Mouse (Mus musculus): ENCODE measurements around the gene Ltbp2. TPM values are rescaled to one million over a fixed set of nuclear protein-coding genes. Genes with fewer than 3 reads are reported as not detected.
A peak's percentile ranks its signal among the peaks of the same experiment; 100 is the strongest.

Ltbp2 gene
- polyA plus RNA-seq, 1 experiment from 2014 or later: 0.87 TPM

GRCm38 (mm10) chr12:84900317-84900716 is 24.0 kb upstream of the Ltbp2 start:
- H3K9me3 ChIP-seq (ENCODE audit: control insufficient read depth): no peaks in the 10 kb centered on the region
- no peaks in the 10 kb centered on the region for H3K36me3 ChIP-seq (ENCODE audit: control insufficient read depth, insufficient read depth)
- no peak overlapping the region for H3K4me3 ChIP-seq (ENCODE audit: low read depth, low read length)
- 82% methylated on average over 7 of the region's 7 CpGs for whole genome bisulfite sequencing
- H3K9ac ChIP-seq (ENCODE audit: low read depth, low read length): no peak overlapping the region
- no peak overlapping the region for H3K4me2 ChIP-seq (replicated peaks; ENCODE audit: low read depth)
- TF ChIP-seq CTCF (IDR thresholded peaks at IDR 0.05; ENCODE audit: low read depth): no peak
- H3K4me1 ChIP-seq (replicated peaks; ENCODE audit: control insufficient read depth, insufficient read depth, low read length): no peaks in the 10 kb centered on the region
- no peaks in the 10 kb centered on the region for H3K27me3 ChIP-seq (replicated peaks; ENCODE audit: control insufficient read depth, insufficient read depth, low read length)
- ATAC-seq: no peak
- H3K27ac ChIP-seq (ENCODE audit: low read depth, low read length): no peak overlapping the region

- H3K27ac ChIP-seq (ENCODE audit: low read depth, low read length): no peak overlapping the region
- no peak overlapping the region for H3K4me3 ChIP-seq (ENCODE audit: low read depth, low read length)
- H3K36me3 ChIP-seq (ENCODE audit: control insufficient read depth, insufficient read depth): no peaks in the 10 kb centered on the region
- no peak for ATAC-seq
- H3K4me2 ChIP-seq (replicated peaks; ENCODE audit: low read depth): no peak overlapping the region
- H3K27me3 ChIP-seq (replicated peaks; ENCODE audit: control insufficient read depth, insufficient read depth, low read length): no peaks in the 10 kb centered on the region
- H3K9me3 ChIP-seq (ENCODE audit: control insufficient read depth): no peaks in the 10 kb centered on the region
- 62% methylated on average over 5 of the region's 5 CpGs for WGBS
- H3K9ac ChIP-seq (ENCODE audit: low read depth, low read length): no peak overlapping the region
- H3K4me1 ChIP-seq (replicated peaks; ENCODE audit: control insufficient read depth, insufficient read depth, low read length): no peaks in the 10 kb centered on the region
- TF ChIP-seq CTCF (IDR thresholded peaks at IDR 0.05; ENCODE audit: low read depth): no peak
Observed at GRCm38 (mm10) chr12:84897322-84897721, 21.0 kb upstream of the Ltbp2 start.

GRCm38 (mm10) chr12:84896235-84896634 is 19.9 kb upstream of the Ltbp2 start:
- H3K9me3 ChIP-seq (ENCODE audit: control insufficient read depth): no peaks in the 10 kb centered on the region
- H3K27me3 ChIP-seq (replicated peaks; ENCODE audit: control insufficient read depth, insufficient read depth, low read length): no peaks in the 10 kb centered on the region
- no peak for TF ChIP-seq CTCF (IDR thresholded peaks at IDR 0.05; ENCODE audit: low read depth)
- H3K4me2 ChIP-seq (replicated peaks; ENCODE audit: low read depth): no peak overlapping the region
- H3K4me3 ChIP-seq (ENCODE audit: low read depth, low read length): no peak overlapping the region
- H3K9ac ChIP-seq (ENCODE audit: low read depth, low read length): no peak overlapping the region
- H3K36me3 ChIP-seq (ENCODE audit: control insufficient read depth, insufficient read depth): no peaks in the 10 kb centered on the region
- 67% methylated on average over 6 of the region's 6 CpGs for WGBS
- H3K27ac ChIP-seq (ENCODE audit: low read depth, low read length): no peak overlapping the region
- no peaks in the 10 kb centered on the region for H3K4me1 ChIP-seq (replicated peaks; ENCODE audit: control insufficient read depth, insufficient read depth, low read length)
- no peak for ATAC-seq

GRCm38 (mm10) chr12:84893648-84894628 is 17.6 kb upstream of the Ltbp2 start:
- Histone ChIP-seq H3K9me3 (ENCODE audit: control insufficient read depth) (no peaks in the 10 kb centered on the region), H3K4me3 (ENCODE audit: low read depth, low read length) (no peak overlapping the region), H3K36me3 (ENCODE audit: control insufficient read depth, insufficient read depth) (no peaks in the 10 kb centered on the region), H3K4me2 (replicated peaks; ENCODE audit: low read depth) (no peak overlapping the region), H3K27me3 (replicated peaks; ENCODE audit: control insufficient read depth, insufficient read depth, low read length) (no peaks in the 10 kb centered on the region), H3K27ac (ENCODE audit: low read depth, low read length) (no peak overlapping the region), H3K9ac (ENCODE audit: low read depth, low read length) (no peak overlapping the region), H3K4me1 (replicated peaks; ENCODE audit: control insufficient read depth, insufficient read depth, low read length) (no peaks in the 10 kb centered on the region)
- no peak for ATAC-seq
- TF ChIP-seq CTCF (IDR thresholded peaks at IDR 0.05; ENCODE audit: low read depth): no peak
- WGBS: 56% methylated on average over 9 of the region's 9 CpGs

- no peak overlapping the region for H3K4me3 ChIP-seq (ENCODE audit: low read depth, low read length)
- no peak overlapping the region for H3K9ac ChIP-seq (ENCODE audit: low read depth, low read length)
- no peaks in the 10 kb centered on the region for H3K4me1 ChIP-seq (replicated peaks; ENCODE audit: control insufficient read depth, insufficient read depth, low read length)
- H3K9me3 ChIP-seq (ENCODE audit: control insufficient read depth): no peaks in the 10 kb centered on the region
- H3K36me3 ChIP-seq (ENCODE audit: control insufficient read depth, insufficient read depth): no peaks in the 10 kb centered on the region
- no peaks in the 10 kb centered on the region for H3K27me3 ChIP-seq (replicated peaks; ENCODE audit: control insufficient read depth, insufficient read depth, low read length)
- no peak for TF ChIP-seq CTCF (IDR thresholded peaks at IDR 0.05; ENCODE audit: low read depth)
- no peak overlapping the region for H3K4me2 ChIP-seq (replicated peaks; ENCODE audit: low read depth)
- no peak overlapping the region for H3K27ac ChIP-seq (ENCODE audit: low read depth, low read length)
- 68% methylated on average over 15 of the region's 15 CpGs for WGBS
- no peak for ATAC-seq
Observed at GRCm38 (mm10) chr12:84890289-84890688, 14.0 kb upstream of the Ltbp2 start.

- ATAC-seq: peak; percentile 47; the same call in 1 of the 2 replicates
Observed at GRCm38 (mm10) chr12:84885107-84885876, 9.0 kb upstream of the Ltbp2 start.

More at GRCm38 (mm10) chr12:84885107-84885876, 9.0 kb upstream of the Ltbp2 start:
- 52% methylated on average over 11 of the region's 11 CpGs for WGBS
- Histone ChIP-seq H3K4me2 (replicated peaks; ENCODE audit: low read depth) (no peak overlapping the region), H3K4me1 (replicated peaks; ENCODE audit: control insufficient read depth, insufficient read depth, low read length) (no peaks in the 10 kb centered on the region), H3K36me3 (ENCODE audit: control insufficient read depth, insufficient read depth) (no peaks in the 10 kb centered on the region), H3K27ac (ENCODE audit: low read depth, low read length) (no peak overlapping the region), H3K27me3 (replicated peaks; ENCODE audit: control insufficient read depth, insufficient read depth, low read length) (peaks cover 10% of the 10 kb centered on the region; the same call in 1 of the 2 replicates), H3K9me3 (ENCODE audit: control insufficient read depth) (no peaks in the 10 kb centered on the region), H3K4me3 (ENCODE audit: low read depth, low read length) (no peak overlapping the region), H3K9ac (ENCODE audit: low read depth, low read length) (no peak overlapping the region)
- no peak for TF ChIP-seq CTCF (IDR thresholded peaks at IDR 0.05; ENCODE audit: low read depth)

Measured in intestine, postnatal 0 days (tissue).